Mouse (Mus musculus) heart, adult 2 months (tissue): Measurements from ENCODE around the gene Dpm2.

Experiments used
- CTCF ChIP-seq: fragments of 200-600 bp; IDR thresholded peaks from 2 replicates; pipeline ENCODE4 v1.8.1; 2022; ENCODE audit warnings: antibody characterized with exemption, mild to moderate bottlenecking, moderate library complexity
- EP300 ChIP-seq: fragments of 200-500 bp; IDR thresholded peaks from 2 replicates; pipeline ENCODE4 v1.6.1; 2011; ENCODE audit warnings: low read depth, low read length, control low read depth; ENCODE audit not compliant: insufficient read depth
- POLR2A ChIP-seq: fragments of 200-500 bp; IDR thresholded peaks from 2 replicates; pipeline ENCODE4 v1.6.1; 2011; ENCODE audit warnings: mild to moderate bottlenecking, low read depth, low read length, control low read depth; ENCODE audit not compliant: insufficient read depth

DNA sequence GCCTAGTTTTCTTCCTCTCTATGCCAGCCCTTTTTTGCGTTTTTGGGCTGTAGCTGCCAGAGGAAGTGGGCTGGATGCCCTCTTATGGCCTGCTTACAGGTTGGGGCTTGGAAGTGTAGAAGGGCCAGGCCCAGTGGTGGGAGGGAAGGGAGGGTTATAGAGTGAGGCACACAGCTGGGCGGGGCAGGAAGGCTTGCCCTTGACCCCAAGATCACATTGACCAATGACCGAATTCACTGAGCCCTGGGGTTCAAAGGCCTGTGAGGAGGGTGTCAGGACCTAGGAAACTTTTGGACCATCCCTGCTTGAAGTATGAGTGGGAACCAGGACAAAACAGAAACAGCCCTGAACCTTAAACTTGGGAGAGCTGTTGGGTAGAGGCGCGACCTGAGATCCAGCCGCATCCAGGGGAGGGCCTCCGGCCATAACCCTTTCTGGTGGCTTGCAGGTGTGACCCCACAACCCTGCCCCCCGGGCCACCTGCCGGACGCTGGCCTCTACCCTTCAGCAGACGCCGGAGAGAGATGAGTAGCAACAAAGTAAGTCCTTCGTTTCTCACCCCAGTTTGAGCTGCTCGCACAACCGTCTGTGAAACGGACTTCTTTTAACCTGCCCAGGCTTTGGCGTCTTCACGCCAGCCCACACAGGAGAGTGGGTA is 38.2 kb downstream of the Dpm2 start:
- TF ChIP-seq POLR2A (no peak), CTCF (no peak), EP300 (0 out of 2 replicates have a peak, but pooled peaks have one; percentile 4)
